Mouse (Mus musculus) hindbrain, embryonic 12.5 days (tissue): ENCODE measurements around the gene Abcb6. TPM values are rescaled to one million over a fixed set of nuclear protein-coding genes. Genes with fewer than 3 reads are reported as not detected.
A peak's percentile ranks its signal among the peaks of the same experiment; 100 is the strongest.

Experiments
- ATAC-seq: fragments of 200-750 bp; cut with Nextera tagmentation; 2 replicates; pipeline ENCODE4 v1.8.0; 2017; ENCODE audit warnings: moderate TSS enrichment; ENCODE audit not compliant: low FRiP score
- H3K27ac ChIP-seq: fragments of 300-500 bp; sonication (generic); 2 replicates; pipeline ENCODE4 v1.5.1; 2016; ENCODE audit warnings: mild to moderate bottlenecking
- H3K27me3 ChIP-seq: fragments of 300-500 bp; sonication (generic); 2 replicates; pipeline ENCODE4 v1.6.1; 2016; ENCODE audit warnings: mild to moderate bottlenecking
- H3K36me3 ChIP-seq: fragments of 300-500 bp; sonication (generic); 2 replicates; pipeline ENCODE4 v1.6.1; 2016; ENCODE audit warnings: mild to moderate bottlenecking
- H3K4me1 ChIP-seq: fragments of 300-500 bp; sonication (generic); 2 replicates; pipeline ENCODE4 v1.6.1; 2016
- H3K4me2 ChIP-seq: fragments of 300-500 bp; sonication (generic); replicated peaks from 2 replicates; pipeline ENCODE4 v1.6.1; 2016; ENCODE audit warnings: mild to moderate bottlenecking
- H3K4me3 ChIP-seq: fragments of 300-500 bp; sonication (generic); 2 replicates; pipeline ENCODE4 v1.5.1; 2016; ENCODE audit warnings: mild to moderate bottlenecking
- H3K9ac ChIP-seq: fragments of 300-500 bp; sonication (generic); 2 replicates; pipeline ENCODE4 v1.6.1; 2016; ENCODE audit warnings: mild to moderate bottlenecking, moderate library complexity
- H3K9me3 ChIP-seq: fragments of 300-500 bp; sonication (generic); replicated peaks from 2 replicates; pipeline ENCODE4 v1.6.1; 2016; ENCODE audit warnings: mild to moderate bottlenecking
- WGBS: fragments of 180-500 bp; shearing (Covaris S2); methylation state at CpG from one replicate; pipeline ENCODE4 v1.1.7; 2016; 5-methylcytosine and 5-hydroxymethylcytosine counted together
- microRNA-seq: library from miRNA; unstranded; fragments of <30 nt; microRNA quantifications from one replicate; pipeline ENCODE4, GENCODE M21; 2017
- polyA plus RNA-seq: library from polyadenylated mRNA; unstranded; fragments of >200 nt; fragmentation: Nextera tagmentation; extraction: Ambion mirVana; gene quantifications from 2 replicates; pipeline ENCODE4 v1.2.1, GENCODE M21; 2016

Abcb6 gene
- polyA plus RNA-seq, 1 experiment from 2014 or later, result 41.3 TPM

GRCm38 (mm10) chr1:75138448-75138847, 41.7 kb downstream of the Abcb6 start:
- WGBS, result 92% methylated on average over 2 of the region's 2 CpGs
- no peak overlapping the region for H3K4me2 ChIP-seq

GRCm38 (mm10) chr1:75136730-75137129, 43.5 kb downstream of the Abcb6 start:
- Histone ChIP-seq H3K4me2 (no peak overlapping the region), H3K9me3 (no peaks in the 10 kb centered on the region), H3K27me3 (0 out of 2 replicates have a peak, but pooled peaks cover 5% of the 10 kb centered on the region), H3K36me3 (peaks cover 50% of the 10 kb centered on the region), H3K9ac (no peak overlapping the region), H3K27ac (no peak overlapping the region), H3K4me3 (no peak overlapping the region), H3K4me1 (peaks cover 20% of the 10 kb centered on the region)
- WGBS, result 78% methylated on average over 3 of the region's 3 CpGs
- no peak for ATAC-seq

More at GRCm38 (mm10) chr1:75138448-75138847, 41.7 kb downstream of the Abcb6 start:
- Histone ChIP-seq H3K9ac (no peak overlapping the region), H3K27ac (no peak overlapping the region), H3K4me3 (no peak overlapping the region), H3K27me3 (0 out of 2 replicates have a peak, but pooled peaks cover 2% of the 10 kb centered on the region), H3K9me3 (no peaks in the 10 kb centered on the region), H3K36me3 (peaks cover 50% of the 10 kb centered on the region), H3K4me1 (peaks cover 22% of the 10 kb centered on the region)
- no peak for ATAC-seq

- no peak overlapping the region for H3K9ac ChIP-seq
- no peaks in the 10 kb centered on the region for H3K9me3 ChIP-seq
- H3K4me3 ChIP-seq, result no peak overlapping the region
- no peak overlapping the region for H3K4me2 ChIP-seq
- no peak overlapping the region for H3K27ac ChIP-seq
- H3K36me3 ChIP-seq, result peaks cover 50% of the 10 kb centered on the region
- H3K4me1 ChIP-seq, result peaks cover 18% of the 10 kb centered on the region
- ATAC-seq, result no peak
- 87% methylated on average over 6 of the region's 6 CpGs for WGBS
- 0 out of 2 replicates have a peak, but pooled peaks cover 5% of the 10 kb centered on the region for H3K27me3 ChIP-seq
Observed at GRCm38 (mm10) chr1:75136293-75136692, 43.9 kb downstream of the Abcb6 start.

GRCm38 (mm10) chr1:75133421-75134207, 46.6 kb downstream of the Abcb6 start, which contains the start of gene Slc23a3:
TSS of gene Slc23a3 (minus strand) at chr1:75133890.
- Histone ChIP-seq H3K4me3 (no peak within 1 kb of the TSS), H3K27me3 (peaks cover 10% of the 10 kb centered on the region; the same call in 1 of the 2 replicates)
- 66% methylated on average over 12 of the region's 12 CpGs for WGBS

GRCm38 (mm10) chr1:75128641-75129040, 51.6 kb downstream of the Abcb6 start:
- no peak for ATAC-seq
- Histone ChIP-seq H3K27me3 (peaks cover 10% of the 10 kb centered on the region; the same call in 1 of the 2 replicates), H3K9me3 (no peaks in the 10 kb centered on the region), H3K4me2 (no peak overlapping the region), H3K27ac (no peak overlapping the region), H3K36me3 (no peaks in the 10 kb centered on the region), H3K9ac (no peak overlapping the region), H3K4me3 (no peak overlapping the region), H3K4me1 (peaks cover 9% of the 10 kb centered on the region)
- WGBS, result 86% methylated on average over 3 of the region's 3 CpGs

More at GRCm38 (mm10) chr1:75133421-75134207, 46.6 kb downstream of the Abcb6 start, which contains the start of gene Slc23a3:
- ATAC-seq, result no peak
- no peak within 1 kb of the TSS for H3K4me2 ChIP-seq
- H3K27ac ChIP-seq, result no peak within 1 kb of the TSS
- peaks cover 35% of the 10 kb centered on the region for H3K36me3 ChIP-seq
- 0 out of 2 replicates have a peak within 1 kb of the TSS, but pooled peaks have one; percentile 13 for H3K9ac ChIP-seq
- H3K4me1 ChIP-seq, result no peaks in the 10 kb centered on the region
- H3K9me3 ChIP-seq, result no peaks in the 10 kb centered on the region

- peak; percentile 17 for ATAC-seq
- Histone ChIP-seq H3K4me1 (peaks cover 9% of the 10 kb centered on the region), H3K4me2 (peak overlapping the region; percentile 53), H3K27me3 (peaks cover 4% of the 10 kb centered on the region; the same call in 1 of the 2 replicates), H3K27ac (peak overlapping the region; percentile 95; the same call in 1 of the 2 replicates), H3K4me3 (peak overlapping the region; percentile 59), H3K9ac (no peak overlapping the region), H3K9me3 (no peaks in the 10 kb centered on the region), H3K36me3 (no peaks in the 10 kb centered on the region)
- 37% methylated on average over 5 of the region's 5 CpGs for WGBS
Observed at GRCm38 (mm10) chr1:75125418-75125817, 54.8 kb downstream of the Abcb6 start.

GRCm38 (mm10) chr1:75124346-75125321, 55.6 kb downstream of the Abcb6 start, which contains the start of gene Nhej1:
TSS of gene Nhej1 (minus strand) at chr1:75125200.
- Histone ChIP-seq H3K9ac (peak within 1 kb of the TSS; percentile 58), H3K27me3 (peaks cover 4% of the 10 kb centered on the region; the same call in 1 of the 2 replicates), H3K4me1 (peaks cover 9% of the 10 kb centered on the region), H3K36me3 (no peaks in the 10 kb centered on the region), H3K4me2 (peak within 1 kb of the TSS; percentile 53), H3K9me3 (no peaks in the 10 kb centered on the region), H3K4me3 (peak within 1 kb of the TSS; percentile 59), H3K27ac (peak within 1 kb of the TSS; percentile 95)
- ATAC-seq, result peak; percentile 95
- WGBS, result under 1% methylated on average over 56 of the region's 56 CpGs

GRCm38 (mm10) chr1:75122211-75122610, 58.0 kb downstream of the Abcb6 start:
- 81% methylated on average over 3 of the region's 3 CpGs for WGBS
- no peaks in the 10 kb centered on the region for H3K27me3 ChIP-seq
- no peak for ATAC-seq
- no peak overlapping the region for H3K4me2 ChIP-seq
- no peak overlapping the region for H3K27ac ChIP-seq
- no peak overlapping the region for H3K9ac ChIP-seq
- no peaks in the 10 kb centered on the region for H3K36me3 ChIP-seq
- peaks cover 9% of the 10 kb centered on the region for H3K4me1 ChIP-seq
- H3K9me3 ChIP-seq, result no peaks in the 10 kb centered on the region
- no peak overlapping the region for H3K4me3 ChIP-seq

Small RNAs within 50 kb of the gene (microRNA-seq; reads per million reads assigned to microRNA genes)
- not detected for gene Gm27943

Other genes starting within 250 kb of the Abcb6 start
- 0.85 and 1.9 TPM in 2 replicates for gene Cfap65, start 244.8 kb downstream of the Abcb6 start, polyA plus RNA-seq
- gene Ihh, start 228.7 kb downstream of the Abcb6 start, polyA plus RNA-seq, result 0.14 and 0.83 TPM in 2 replicates
- gene Nhej1, start 55.2 kb downstream of the Abcb6 start, polyA plus RNA-seq, result 10.5 and 12.8 TPM in 2 replicates
- gene Slc23a3, start 46.5 kb downstream of the Abcb6 start, polyA plus RNA-seq, result 0.10 TPM in 1 of 2 replicates, not detected in the other
- gene Cnppd1, start 37.7 kb downstream of the Abcb6 start, polyA plus RNA-seq, result 66.4 and 67.0 TPM in 2 replicates
- gene Retreg2, start 37.6 kb downstream of the Abcb6 start, polyA plus RNA-seq, result 81.6 and 83.1 TPM in 2 replicates
- 37.6 and 38.8 TPM in 2 replicates for gene Zfand2b, start 11.7 kb downstream of the Abcb6 start, polyA plus RNA-seq
- gene Ankzf1, start 11.8 kb upstream of the Abcb6 start, polyA plus RNA-seq, result 24.1 and 25.6 TPM in 2 replicates
- 38.4 and 43.7 TPM in 2 replicates for gene Atg9a, start 11.8 kb upstream of the Abcb6 start, polyA plus RNA-seq
- gene Glb1l, start 30.4 kb upstream of the Abcb6 start, polyA plus RNA-seq, result 21.2 and 26.3 TPM in 2 replicates
- 125 and 130 TPM in 2 replicates for gene Stk16, start 30.4 kb upstream of the Abcb6 start, polyA plus RNA-seq
- gene Tuba4a, start 39.5 kb upstream of the Abcb6 start, polyA plus RNA-seq, result 10.3 and 11.1 TPM in 2 replicates
- not detected in 2 replicates for gene A630095N17Rik, start 51.7 kb upstream of the Abcb6 start, polyA plus RNA-seq
- gene Dnajb2, start 56.0 kb upstream of the Abcb6 start, polyA plus RNA-seq, result 54.6 and 55.2 TPM in 2 replicates
- 11.7 and 12.6 TPM in 2 replicates for gene Ptprn, start 84.1 kb upstream of the Abcb6 start, polyA plus RNA-seq
- 50.0 and 56.8 TPM in 2 replicates for gene Resp18, start 98.0 kb upstream of the Abcb6 start, polyA plus RNA-seq
- gene Dnpep, start 137.6 kb upstream of the Abcb6 start, polyA plus RNA-seq, result 173 and 175 TPM in 2 replicates
- 2.3 and 10.5 TPM in 2 replicates for gene Des, start 179.9 kb upstream of the Abcb6 start, polyA plus RNA-seq
- 19.1 and 19.7 TPM in 2 replicates for gene Speg, start 194.9 kb upstream of the Abcb6 start, polyA plus RNA-seq